Mouse (Mus musculus): ENCODE data around the gene Utp3.

- no peak for TF ChIP-seq CTCF (IDR thresholded peaks at IDR 0.05; ENCODE audit: low read depth, low read length)
- TF ChIP-seq POLR2A (IDR thresholded peaks at IDR 0.05; ENCODE audit: extremely low read depth, insufficient read depth, low read length): no peak
Observed at GRCm38 (mm10) chr5:88580681-88581080, 26.4 kb downstream of the Utp3 start.

Measured in liver, adult 2 months (tissue).